Mouse (Mus musculus) erythroblast, embryonic 14.5 days (primary cell): ENCODE results near the gene Celf2.

Source experiments
- GATA1 ChIP-seq: IDR thresholded peaks from 2 replicates; pipeline ENCODE4 v1.6.1; 2012; ENCODE audit warnings: low read length, inconsistent platforms, mixed read lengths
- TAL1 ChIP-seq: IDR thresholded peaks from 3 replicates; pipeline ENCODE4 v1.6.1; 2012; ENCODE audit warnings: low read length, inconsistent platforms, mixed read lengths

GRCm38 (mm10) chr2:7311776-7312175 is 197.6 kb downstream of the Celf2 start:
- TF ChIP-seq GATA1: no peak
- no peak for TF ChIP-seq TAL1
